Mouse (Mus musculus): ENCODE results near the gene Olfr1512. TPM values are rescaled to one million over a fixed set of nuclear protein-coding genes. Genes with fewer than 3 reads are reported as not detected.
"Not testable (repeated sequence)": the region's sequence is repeated elsewhere in the genome, so short reads cannot be mapped to it uniquely, and the experiment has no call there.

Olfr1512 gene
- not detected in 2 replicates for polyA plus RNA-seq (2012; rRNA removed)

- no peak for DNase-seq (ENCODE audit: low spot score)
These were observed at the start of gene Olfr1512 for GRCm38 (mm10) chr14:52379068-52379467. Gene Olfr1512 (minus strand): TSS chr14:52379168.

GRCm38 (mm10) chr14:52427686-52428085 is 48.7 kb upstream of the Olfr1512 start:
- DNase-seq (ENCODE audit: low spot score) = no peak

- no peak for DNase-seq (ENCODE audit: low spot score)
These were observed 35.3 kb upstream of the Olfr1512 start, which contains the start of gene Olfr1510 for GRCm38 (mm10) chr14:52414273-52414672. Gene Olfr1510 (minus strand): TSS chr14:52414373.

GRCm38 (mm10) chr14:52410142-52410919 is 31.4 kb upstream of the Olfr1512 start:
- DNase-seq (ENCODE audit: low spot score) = not testable (repeated sequence)

- DNase-seq (ENCODE audit: low spot score) = no peak
These were observed 18.3 kb upstream of the Olfr1512 start, which contains the start of gene Olfr1511 for GRCm38 (mm10) chr14:52397279-52397678. Gene Olfr1511 (minus strand): TSS chr14:52397379.

GRCm38 (mm10) chr14:52390084-52390848 is 11.3 kb upstream of the Olfr1512 start:
- not testable (repeated sequence) for DNase-seq (ENCODE audit: low spot score)

- DNase-seq (ENCODE audit: low spot score) = no peak
These were observed 10.2 kb downstream of the Olfr1512 start for GRCm38 (mm10) chr14:52368741-52369140.

GRCm38 (mm10) chr14:52356308-52356707 is 22.7 kb downstream of the Olfr1512 start, which contains the start of gene Olfr1513:
Gene Olfr1513 (minus strand): TSS chr14:52356408.
- no peak for DNase-seq (ENCODE audit: low spot score)

GRCm38 (mm10) chr14:52339512-52339852 is 39.5 kb downstream of the Olfr1512 start:
- DNase-seq (ENCODE audit: low spot score) = no peak

GRCm38 (mm10) chr14:52338751-52339511 is 40.0 kb downstream of the Olfr1512 start:
- DNase-seq (ENCODE audit: low spot score) = no peak

GRCm38 (mm10) chr14:52332171-52332570 is 46.8 kb downstream of the Olfr1512 start:
- DNase-seq (ENCODE audit: low spot score) = no peak

GRCm38 (mm10) chr14:52331069-52331750 is 47.8 kb downstream of the Olfr1512 start:
- no peak for DNase-seq (ENCODE audit: low spot score)

- DNase-seq (ENCODE audit: low spot score) = no peak
These were observed 50.8 kb downstream of the Olfr1512 start, which contains the start of gene Sall2 for GRCm38 (mm10) chr14:52327910-52328812. Gene Sall2 (minus strand): TSS chr14:52328762.

GRCm38 (mm10) chr14:52327375-52327901 is 51.5 kb downstream of the Olfr1512 start:
- DNase-seq (ENCODE audit: low spot score) = no peak

GRCm38 (mm10) chr14:52325890-52326289 is 53.1 kb downstream of the Olfr1512 start:
- no peak for DNase-seq (ENCODE audit: low spot score)

Other genes starting within 250 kb of the Olfr1512 start
- 20.3 and 26.8 TPM in 2 replicates for gene Supt16, start 181.8 kb downstream of the Olfr1512 start, polyA plus RNA-seq (2012; rRNA removed)
- 47.8 and 51.2 TPM in 2 replicates for gene Chd8, start 121.4 kb downstream of the Olfr1512 start, polyA plus RNA-seq (2012; rRNA removed)
- gene Tox4, start 100.0 kb downstream of the Olfr1512 start, polyA plus RNA-seq (2012; rRNA removed) = 27.8 and 29.3 TPM in 2 replicates
- gene Rab2b, start 99.6 kb downstream of the Olfr1512 start, polyA plus RNA-seq (2012; rRNA removed) = 17.5 and 18.1 TPM in 2 replicates
- 32.9 and 36.4 TPM in 2 replicates for gene Mettl3, start 74.0 kb downstream of the Olfr1512 start, polyA plus RNA-seq (2012; rRNA removed)
- gene Sall2, start 50.4 kb downstream of the Olfr1512 start, polyA plus RNA-seq (2012; rRNA removed) = 6.3 and 8.1 TPM in 2 replicates
- gene Olfr1513, start 22.8 kb downstream of the Olfr1512 start, polyA plus RNA-seq (2012; rRNA removed) = not detected in 2 replicates
- gene Olfr1511, start 18.2 kb upstream of the Olfr1512 start, polyA plus RNA-seq (2012; rRNA removed) = not detected in 2 replicates
- gene Olfr1510, start 35.2 kb upstream of the Olfr1512 start, polyA plus RNA-seq (2012; rRNA removed) = not detected in 2 replicates
- gene Olfr1509, start 63.8 kb upstream of the Olfr1512 start, polyA plus RNA-seq (2012; rRNA removed) = not detected in 2 replicates
- not detected in 2 replicates for gene Olfr1508, start 88.3 kb upstream of the Olfr1512 start, polyA plus RNA-seq (2012; rRNA removed)
- not detected in 2 replicates for gene Olfr1507, start 116.6 kb upstream of the Olfr1512 start, polyA plus RNA-seq (2012; rRNA removed)